Mouse (Mus musculus) splenic B cell, adult 2 months (primary cell): ENCODE data around the gene Atg14.

Source experiments
- DNase-seq: peaks from one replicate; pipeline ENCODE4 v3.0.0-alpha.2; 2011; ENCODE audit warnings: low read depth, low spot score
- H3K27me3 ChIP-seq: 2 replicates; pipeline ENCODE4 v1.6.1; 2012; ENCODE audit warnings: mild to moderate bottlenecking, low read length, moderate library complexity, mixed read lengths; ENCODE audit not compliant: control insufficient read depth, poor library complexity, insufficient read depth, severe bottlenecking
- H3K36me3 ChIP-seq: 2 replicates; pipeline ENCODE4 v1.6.1; 2012; ENCODE audit warnings: mild to moderate bottlenecking, low read length, moderate library complexity, mixed read lengths; ENCODE audit not compliant: control insufficient read depth, poor library complexity, insufficient read depth, severe bottlenecking

Atg14 gene

DNA sequence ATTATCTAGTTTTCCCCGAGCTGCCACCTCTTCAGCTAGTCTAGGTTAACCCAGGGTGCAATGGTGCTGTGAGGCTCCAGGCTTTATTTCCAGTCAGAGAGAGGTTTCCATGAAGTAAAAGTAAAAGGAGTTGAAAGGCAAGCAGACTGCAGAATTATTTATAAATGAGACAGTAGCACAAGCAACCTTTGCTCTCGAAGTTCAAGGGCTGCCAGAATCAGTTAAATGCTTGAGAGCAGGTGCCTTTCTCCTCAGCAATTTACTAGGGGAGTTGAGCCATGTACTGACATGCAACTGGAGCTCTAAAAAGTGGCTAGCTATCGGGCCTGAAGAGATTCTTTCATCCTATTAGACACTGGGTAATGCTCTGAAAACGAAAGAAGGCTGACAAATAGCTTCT is 7.3 kb downstream of the Atg14 start:
- Histone ChIP-seq H3K27me3 (no peaks in the 10 kb centered on the region), H3K36me3 (no peaks in the 10 kb centered on the region)
- DNase-seq: no peak

GRCm38 (mm10) chr14:47562530-47562929 is 7.9 kb downstream of the Atg14 start:
- Histone ChIP-seq H3K36me3 (no peaks in the 10 kb centered on the region), H3K27me3 (no peaks in the 10 kb centered on the region)
- no peak for DNase-seq

DNA sequence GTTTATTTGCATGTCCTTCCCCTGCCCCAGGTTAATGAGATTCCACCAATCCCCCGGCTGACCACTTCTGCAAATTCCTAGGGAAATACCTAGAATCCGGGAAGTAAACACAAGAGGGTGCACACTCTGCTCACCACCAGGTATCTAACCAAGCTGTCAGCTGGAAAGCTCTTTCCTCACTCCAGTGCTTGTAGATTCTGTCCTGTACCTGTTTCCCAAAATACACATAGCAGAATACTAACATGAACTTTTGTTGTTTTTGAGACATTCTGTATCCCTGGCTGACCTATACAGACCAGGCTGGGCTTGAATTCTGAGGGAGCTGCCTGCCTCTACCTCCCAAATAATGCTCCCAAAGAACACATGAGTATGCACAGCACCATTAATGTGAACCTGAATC is 9.7 kb downstream of the Atg14 start:
- Histone ChIP-seq H3K27me3 (no peaks in the 10 kb centered on the region), H3K36me3 (no peaks in the 10 kb centered on the region)
- no peak for DNase-seq

DNA sequence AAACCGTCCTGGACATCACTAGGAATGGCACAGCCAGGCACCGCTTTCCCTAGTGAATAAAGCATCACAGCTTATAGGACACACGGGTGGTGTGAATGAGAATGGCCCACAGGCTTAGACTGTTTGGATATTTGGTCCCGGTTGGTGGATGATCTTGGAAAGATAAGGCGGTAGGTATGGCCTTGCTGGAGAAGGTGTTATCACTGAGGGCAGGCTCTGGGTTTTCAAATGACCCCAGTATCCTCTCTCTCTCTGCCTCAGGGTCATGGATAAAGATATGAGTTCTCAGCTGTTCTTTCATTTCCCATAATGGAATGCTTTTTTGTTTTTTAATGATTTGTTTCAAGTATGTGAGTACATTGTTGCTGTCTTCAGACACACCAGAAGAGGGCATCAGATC is 15.2 kb downstream of the Atg14 start:
- H3K27me3 ChIP-seq: no peaks in the 10 kb centered on the region
- H3K36me3 ChIP-seq: no peaks in the 10 kb centered on the region
- DNase-seq: no peak

DNA sequence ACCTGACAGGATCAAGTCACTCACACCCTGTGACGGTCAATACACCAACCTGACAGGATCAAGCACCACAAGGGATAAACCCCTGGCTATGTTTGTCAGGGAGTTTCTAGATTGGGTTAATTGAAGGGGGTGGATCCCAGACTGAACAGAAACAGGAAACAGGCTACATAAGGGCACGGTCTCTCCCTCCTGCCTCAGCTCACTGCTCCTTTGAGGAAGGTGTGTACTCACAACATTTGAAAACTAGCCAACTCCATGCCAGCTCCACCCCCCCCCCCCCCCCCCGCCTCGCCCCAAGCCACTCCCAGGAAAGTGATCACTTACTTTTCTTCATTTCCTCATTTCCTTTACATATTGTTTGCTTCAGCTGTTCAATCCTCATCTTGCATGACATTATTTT is 16.2 kb downstream of the Atg14 start:
- H3K27me3 ChIP-seq: no peaks in the 10 kb centered on the region
- peak; percentile 13 for DNase-seq
- no peaks in the 10 kb centered on the region for H3K36me3 ChIP-seq

DNA sequence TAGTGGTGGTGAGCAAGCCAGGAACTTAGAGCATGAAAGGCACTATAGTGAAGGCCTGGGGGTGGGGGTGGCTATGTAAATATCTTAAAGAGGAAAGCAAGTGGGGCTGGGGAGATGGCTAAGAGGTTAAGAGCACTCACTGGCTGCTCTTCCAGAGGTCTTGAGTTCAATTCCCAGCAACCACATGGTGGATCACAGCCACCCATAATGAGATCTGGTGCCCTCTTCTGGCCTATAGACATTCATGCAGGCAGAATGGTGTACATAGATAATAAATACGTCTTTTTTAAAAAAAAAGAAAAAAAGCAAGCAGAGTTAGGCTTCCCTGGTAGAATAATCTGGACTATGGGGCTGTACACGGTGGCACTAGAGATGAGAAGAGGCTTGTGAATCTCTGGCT is 17.1 kb downstream of the Atg14 start:
- Histone ChIP-seq H3K27me3 (no peaks in the 10 kb centered on the region), H3K36me3 (no peaks in the 10 kb centered on the region)
- no peak for DNase-seq

GRCm38 (mm10) chr14:47551668-47552067 is 18.8 kb downstream of the Atg14 start:
- H3K36me3 ChIP-seq: no peaks in the 10 kb centered on the region; the same call in 1 of the 2 replicates
- no peak for DNase-seq
- H3K27me3 ChIP-seq: no peaks in the 10 kb centered on the region

DNA sequence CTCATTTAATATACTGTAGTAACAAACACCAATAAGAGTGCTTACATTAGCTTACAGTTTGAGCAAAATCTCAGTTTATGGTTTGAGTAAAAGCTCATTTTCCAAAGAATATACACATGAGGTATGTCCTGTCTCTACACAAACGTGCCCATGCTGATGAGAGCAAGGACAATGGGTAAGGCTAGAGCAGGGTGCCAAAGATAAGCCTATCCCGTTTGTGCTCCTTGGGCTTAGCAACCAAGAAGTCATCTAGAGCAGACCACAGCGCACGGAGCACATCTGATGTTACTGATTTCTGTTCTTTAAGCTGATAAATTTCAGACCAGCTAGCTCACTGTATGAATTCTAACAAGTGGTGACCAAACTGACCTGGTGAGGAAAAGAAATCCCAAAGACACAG is 25.6 kb downstream of the Atg14 start:
- H3K36me3 ChIP-seq: peaks cover 2% of the 10 kb centered on the region; the same call in 1 of the 2 replicates
- H3K27me3 ChIP-seq: no peaks in the 10 kb centered on the region
- no peak for DNase-seq

DNA sequence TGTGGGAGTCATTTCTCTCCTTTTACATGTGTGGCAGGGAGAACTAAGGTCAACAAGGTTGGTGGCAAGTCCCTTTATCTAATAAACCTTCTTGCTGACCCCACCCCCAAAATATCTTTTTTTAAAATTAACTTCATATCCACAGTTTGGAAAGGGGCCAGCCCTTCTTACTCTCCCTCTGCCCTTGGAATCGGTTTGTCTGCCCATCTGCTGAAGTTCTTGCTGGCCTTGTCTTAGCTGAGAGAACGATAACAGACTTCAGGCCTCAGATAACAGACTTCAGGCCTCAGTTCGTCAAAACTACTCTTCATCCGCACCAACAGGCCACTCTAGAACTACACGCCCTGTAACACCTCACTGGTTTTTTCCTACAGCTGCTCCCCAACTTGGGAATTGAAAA is 26.2 kb downstream of the Atg14 start:
- Histone ChIP-seq H3K36me3 (peaks cover 2% of the 10 kb centered on the region; the same call in 1 of the 2 replicates), H3K27me3 (no peaks in the 10 kb centered on the region)
- DNase-seq: no peak

DNA sequence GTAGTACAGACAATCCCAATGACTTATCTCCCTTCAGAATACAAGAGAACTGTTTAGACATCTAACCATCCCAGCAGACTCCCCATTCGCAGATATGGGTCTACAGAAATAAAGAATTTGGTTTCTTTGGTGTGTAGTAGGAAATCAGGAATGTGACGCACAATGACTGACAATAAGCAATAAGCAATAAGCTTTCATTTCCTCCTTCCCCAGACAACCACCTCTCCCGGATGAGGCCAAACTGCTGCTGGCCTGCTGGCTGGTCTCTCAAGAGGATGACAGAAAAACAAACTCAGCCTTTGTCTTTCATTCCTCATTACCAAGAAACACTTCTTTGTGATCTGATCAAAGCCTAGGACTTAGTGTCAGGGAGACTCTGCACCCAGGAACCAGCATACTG is 28.2 kb downstream of the Atg14 start:
- Histone ChIP-seq H3K27me3 (no peaks in the 10 kb centered on the region), H3K36me3 (0 out of 2 replicates have a peak, but pooled peaks cover 2% of the 10 kb centered on the region)
- no peak for DNase-seq

DNA sequence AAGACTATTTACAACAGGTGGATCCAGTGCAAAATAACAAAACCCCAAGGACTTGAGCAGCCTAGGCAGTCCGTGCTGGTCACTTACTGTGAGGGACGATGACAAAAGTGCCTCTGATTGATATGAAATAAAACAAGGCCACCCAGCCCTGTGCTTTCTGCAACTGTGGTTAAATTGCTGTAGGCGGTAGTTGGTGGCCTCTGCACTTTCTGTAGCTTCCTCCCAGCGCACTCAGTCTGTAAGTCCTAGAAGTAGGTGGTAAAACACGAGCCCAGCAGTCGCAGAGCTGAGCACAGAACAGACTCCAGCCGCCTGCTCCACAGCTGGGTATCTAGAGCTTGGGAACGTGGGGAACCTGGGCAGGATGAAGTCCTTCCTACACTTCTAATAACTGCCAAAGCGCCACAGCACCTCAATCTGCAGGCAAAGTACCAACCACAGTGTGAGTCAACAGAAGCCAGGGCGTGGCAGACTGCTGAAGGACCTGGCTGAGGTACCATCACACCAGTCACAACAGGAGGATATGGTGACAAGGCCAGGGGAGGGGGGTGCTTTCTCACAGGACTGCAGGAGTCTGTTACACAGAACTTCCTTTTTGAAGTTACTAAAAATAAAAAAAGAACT is 29.0 kb downstream of the Atg14 start:
- DNase-seq: no peak
- Histone ChIP-seq H3K36me3 (0 out of 2 replicates have a peak, but pooled peaks cover 2% of the 10 kb centered on the region), H3K27me3 (no peaks in the 10 kb centered on the region)

DNA sequence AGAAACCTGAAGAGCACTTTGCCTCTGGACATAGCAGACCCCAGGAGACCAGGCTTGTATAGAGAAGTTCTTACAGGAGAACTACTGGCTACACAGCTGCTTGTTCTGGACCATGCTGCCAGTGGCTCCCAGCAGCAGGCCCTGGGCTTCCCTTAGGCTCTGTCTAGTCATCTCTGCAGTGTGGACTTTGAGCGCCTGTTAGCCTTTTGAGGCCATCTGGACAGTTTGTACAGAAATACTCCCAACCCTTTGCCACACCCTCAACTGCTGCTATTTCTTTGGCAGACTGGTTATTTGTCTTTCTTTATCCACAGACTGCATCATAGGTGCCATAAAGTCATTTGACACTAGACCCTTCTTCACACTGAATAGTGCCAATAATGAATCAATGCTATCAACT is 35.4 kb downstream of the Atg14 start:
- Histone ChIP-seq H3K36me3 (no peaks in the 10 kb centered on the region), H3K27me3 (no peaks in the 10 kb centered on the region)
- DNase-seq: no peak

DNA sequence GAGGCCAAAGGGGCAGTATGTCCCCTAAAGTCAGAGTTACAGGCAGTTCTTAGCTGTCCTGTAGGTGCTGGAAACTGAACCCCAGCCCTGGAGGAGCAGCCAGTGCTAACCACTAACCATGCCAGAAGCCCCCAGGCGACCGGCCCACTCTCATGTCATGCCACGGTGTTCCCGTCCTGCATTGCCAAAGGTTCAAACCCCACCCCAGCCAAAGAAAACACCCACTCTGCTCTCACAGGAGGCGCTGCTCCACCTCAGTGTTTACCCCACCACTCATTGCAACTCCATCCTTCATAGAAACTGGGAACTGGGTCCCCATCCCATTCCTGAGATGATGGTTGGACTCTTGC is 36.3 kb downstream of the Atg14 start:
- DNase-seq: no peak
- Histone ChIP-seq H3K27me3 (no peaks in the 10 kb centered on the region), H3K36me3 (no peaks in the 10 kb centered on the region)

DNA sequence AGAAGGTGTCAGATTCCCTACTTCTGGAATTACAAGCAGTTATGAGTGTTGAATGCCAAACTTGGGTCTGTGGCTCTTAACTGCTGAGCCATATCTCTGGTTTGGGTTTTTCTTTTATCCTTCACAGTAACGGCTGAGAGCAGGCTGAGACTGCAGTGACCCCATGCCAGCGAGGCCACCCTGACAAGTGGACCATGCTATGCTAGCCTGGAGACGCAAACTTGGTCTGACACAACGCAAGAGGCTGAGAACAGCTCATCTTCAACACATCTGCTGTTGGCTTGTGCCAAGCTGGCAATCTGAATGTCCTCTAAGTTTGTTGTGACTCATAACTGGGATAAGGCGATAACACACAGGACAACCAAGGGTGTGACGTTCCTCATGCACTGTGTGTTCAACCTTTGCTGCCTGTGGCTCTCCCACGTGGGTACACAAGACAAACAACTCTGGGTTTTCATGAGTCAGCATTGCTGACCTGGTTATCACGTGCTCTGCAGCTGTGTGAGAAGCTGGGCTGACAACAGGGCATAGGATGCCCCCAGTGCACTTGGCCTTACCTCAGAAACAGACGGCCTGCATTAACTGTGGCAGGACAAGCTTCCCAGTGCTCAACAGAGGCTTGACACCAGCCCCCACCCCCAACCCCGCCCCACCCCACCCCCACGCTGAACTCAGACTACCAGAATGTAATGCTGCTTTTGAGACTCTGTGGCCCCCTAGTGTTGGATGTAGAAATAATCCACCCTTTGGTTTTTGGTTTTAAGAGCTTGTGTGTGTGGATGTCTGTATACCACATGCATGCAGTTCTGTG is 36.9 kb downstream of the Atg14 start:
- Histone ChIP-seq H3K27me3 (no peaks in the 10 kb centered on the region), H3K36me3 (no peaks in the 10 kb centered on the region; the same call in 1 of the 2 replicates)
- peak; percentile 58 for DNase-seq

GRCm38 (mm10) chr14:47532496-47532895 is 38.0 kb downstream of the Atg14 start:
- Histone ChIP-seq H3K27me3 (no peaks in the 10 kb centered on the region), H3K36me3 (no peaks in the 10 kb centered on the region; the same call in 1 of the 2 replicates)
- no peak for DNase-seq
